Mouse (Mus musculus) liver, embryonic 14.5 days (tissue): ENCODE results near the gene Usp38. TPM values are rescaled to one million over a fixed set of nuclear protein-coding genes. Genes with fewer than 3 reads are reported as not detected.
A peak's percentile ranks its signal among the peaks of the same experiment; 100 is the strongest.

Experiments used
- ATAC-seq: fragments of 200-750 bp; cut with Nextera tagmentation; 2 replicates; pipeline ENCODE4 v1.8.0; 2017; ENCODE audit warnings: moderate number of reproducible peaks, mild to moderate bottlenecking, moderate library complexity; ENCODE audit not compliant: insufficient read depth
- DNase-seq, 3 experiments: peaks; one replicate each; pipeline ENCODE4 v3.0.0-alpha.2; 2012 to 2013; ENCODE audit warnings: low read depth in 3 of 3, low spot score in 3 of 3
- H3K27ac ChIP-seq: fragments of 300-500 bp; sonication (generic); 2 replicates; pipeline ENCODE4 v1.5.1; 2014; ENCODE audit warnings: moderate library complexity, mild to moderate bottlenecking, control low read depth, inconsistent platforms
- H3K27me3 ChIP-seq: fragments of 300-500 bp; sonication (generic); 2 replicates; pipeline ENCODE4 v1.6.1; 2014; ENCODE audit warnings: mild to moderate bottlenecking, low read length, moderate library complexity; ENCODE audit not compliant: control insufficient read depth, insufficient read depth
- H3K36me3 ChIP-seq: fragments of 300-500 bp; sonication (generic); replicated peaks from 2 replicates; pipeline ENCODE4 v1.6.1; 2014; ENCODE audit warnings: low read depth; ENCODE audit not compliant: control insufficient read depth, insufficient read depth
- H3K4me1 ChIP-seq, 2 experiments: fragments of 200-500 bp in 1 of 2; fragments of 300-500 bp in 1 of 2; sonication (generic) in 1 of 2; replicated peaks; 2 replicates each; pipeline ENCODE4 v1.6.1; 2012 to 2014; ENCODE audit warnings: antibody characterized with exemption in 1 of 2, inconsistent platforms in 1 of 2, low read length in 1 of 2; ENCODE audit not compliant: control insufficient read depth in 2 of 2, insufficient read depth in 2 of 2
- H3K4me2 ChIP-seq: fragments of 300-500 bp; sonication (generic); 2 replicates; pipeline ENCODE4 v1.6.1; 2014; ENCODE audit warnings: low read depth, mild to moderate bottlenecking, control low read depth, moderate library complexity
- H3K4me3 ChIP-seq, 2 experiments: fragments of 200-500 bp in 1 of 2; fragments of 300-500 bp in 1 of 2; sonication (generic) in 1 of 2; 2 replicates each; pipeline ENCODE4 v1.5.1; 2012 to 2014; ENCODE audit warnings: low read depth in 2 of 2, low read length in 2 of 2, mild to moderate bottlenecking in 2 of 2, control low read depth in 1 of 2, inconsistent platforms in 1 of 2, moderate library complexity in 1 of 2; ENCODE audit not compliant: insufficient read depth in 1 of 2
- H3K9ac ChIP-seq: fragments of 300-500 bp; sonication (generic); replicated peaks from 2 replicates; pipeline ENCODE4 v1.6.1; 2014; ENCODE audit warnings: mild to moderate bottlenecking, control low read depth, moderate library complexity
- H3K9me3 ChIP-seq: fragments of 300-500 bp; sonication (generic); 2 replicates; pipeline ENCODE4 v1.6.1; 2016; ENCODE audit warnings: low read length, mixed read lengths; ENCODE audit not compliant: control insufficient read depth
- CTCF ChIP-seq: IDR thresholded peaks from 2 replicates; pipeline ENCODE4 v1.5.1; 2016; ENCODE audit warnings: antibody characterized with exemption, low read depth, control low read depth
- EP300 ChIP-seq: IDR thresholded peaks from 2 replicates; pipeline ENCODE4 v1.6.1; 2016; ENCODE audit warnings: antibody characterized with exemption, low read depth
- WGBS: fragments of 180-500 bp; shearing (Covaris S2); extraction: QIAGEN DNeasy Blood & Tissue Kit; methylation state at CpG from one replicate; pipeline ENCODE4 v1.1.7; 2014; ENCODE audit not compliant: insufficient replicate concordance; 5-methylcytosine and 5-hydroxymethylcytosine counted together
- polyA plus RNA-seq, 2 experiments: library from polyadenylated mRNA; depleted of rRNA in 1 of 2; stranded (reverse) in 1 of 2; unstranded in 1 of 2; fragments of >200 nt; fragmentation: Nextera tagmentation in 1 of 2; extraction: Ambion mirVana in 1 of 2; gene quantifications; 2 replicates each; pipeline versions ENCODE4 v1.2.1 to v1.2.3; 2012 to 2014

Gene Usp38
- polyA plus RNA-seq, 2 experiments, result 5.0 to 10.5 TPM

GRCm38 (mm10) chr8:80996632-80997031 lies 18.1 kb downstream of the Usp38 start:
- peaks cover 49% of the 10 kb centered on the region for H3K36me3 ChIP-seq
- no peak for DNase-seq
- no peaks in the 10 kb centered on the region for H3K4me1 ChIP-seq

GRCm38 (mm10) chr8:80991937-80992336 lies 22.8 kb downstream of the Usp38 start:
- no peaks in the 10 kb centered on the region for H3K27me3 ChIP-seq
- DNase-seq, result no peak
- ATAC-seq, result no peak
- H3K4me3 ChIP-seq, result no peak overlapping the region
- no peak overlapping the region for H3K27ac ChIP-seq
- no peak overlapping the region for H3K9ac ChIP-seq
- peak; percentile 31; the same call in 1 of the 2 replicates for TF ChIP-seq CTCF
- no peak for TF ChIP-seq EP300
- no peak overlapping the region for H3K4me2 ChIP-seq
- no peaks in the 10 kb centered on the region for H3K9me3 ChIP-seq
- 66% methylated on average over 3 of the region's 3 CpGs for WGBS
- no peaks in the 10 kb centered on the region for H3K4me1 ChIP-seq
- peaks cover 58% of the 10 kb centered on the region for H3K36me3 ChIP-seq

More at GRCm38 (mm10) chr8:80996632-80997031, 18.1 kb downstream of the Usp38 start:
- H3K9ac ChIP-seq, result no peak overlapping the region
- no peak overlapping the region for H3K4me2 ChIP-seq
- no peak for TF ChIP-seq EP300
- no peak; the same call in 1 of the 2 replicates for TF ChIP-seq CTCF
- ATAC-seq, result no peak
- 20% methylated on average over 1 of the region's 1 CpGs for WGBS
- H3K27me3 ChIP-seq, result no peaks in the 10 kb centered on the region
- H3K4me3 ChIP-seq, result no peak overlapping the region
- no peaks in the 10 kb centered on the region for H3K9me3 ChIP-seq
- no peak overlapping the region for H3K27ac ChIP-seq

- Histone ChIP-seq H3K9me3 (no peaks in the 10 kb centered on the region), H3K4me1 (no peaks in the 10 kb centered on the region), H3K9ac (no peak overlapping the region), H3K27ac (no peak overlapping the region), H3K4me3 (no peak overlapping the region), H3K4me2 (no peak overlapping the region), H3K36me3 (peaks cover 36% of the 10 kb centered on the region), H3K27me3 (no peaks in the 10 kb centered on the region)
- no peak for ATAC-seq
- no peak for DNase-seq
- WGBS, result 71% methylated on average over 4 of the region's 4 CpGs
- TF ChIP-seq EP300, result no peak
- TF ChIP-seq CTCF, result no peak
Observed at GRCm38 (mm10) chr8:80982829-80983228, 31.9 kb downstream of the Usp38 start.

GRCm38 (mm10) chr8:80981696-80982095 lies 33.0 kb downstream of the Usp38 start:
- H3K4me1 ChIP-seq, result no peaks in the 10 kb centered on the region
- peaks cover 31% of the 10 kb centered on the region for H3K36me3 ChIP-seq
- no peak for DNase-seq
- ATAC-seq, result no peak
- no peak overlapping the region for H3K9ac ChIP-seq
- no peak overlapping the region for H3K4me3 ChIP-seq
- 68% methylated on average over 9 of the region's 9 CpGs for WGBS
- no peaks in the 10 kb centered on the region for H3K27me3 ChIP-seq
- H3K27ac ChIP-seq, result no peak overlapping the region
- no peak overlapping the region for H3K4me2 ChIP-seq
- H3K9me3 ChIP-seq, result no peaks in the 10 kb centered on the region
- TF ChIP-seq CTCF (no peak), EP300 (no peak)

- H3K27me3 ChIP-seq, result no peaks in the 10 kb centered on the region
- no peak for DNase-seq
- no peaks in the 10 kb centered on the region for H3K9me3 ChIP-seq
- H3K27ac ChIP-seq, result no peak overlapping the region
- no peak overlapping the region for H3K4me3 ChIP-seq
- no peak overlapping the region for H3K4me2 ChIP-seq
- no peak overlapping the region for H3K9ac ChIP-seq
- no peaks in the 10 kb centered on the region for H3K4me1 ChIP-seq
- H3K36me3 ChIP-seq, result peaks cover 20% of the 10 kb centered on the region
- TF ChIP-seq CTCF (no peak), EP300 (no peak)
- ATAC-seq, result no peak
- WGBS, result 71% methylated on average over 4 of the region's 4 CpGs
Observed at GRCm38 (mm10) chr8:80980063-80980462, 34.7 kb downstream of the Usp38 start.
